Mouse (Mus musculus) lung, embryonic 16.5 days (tissue): ENCODE results near the gene Rnf123. TPM values are rescaled to one million over a fixed set of nuclear protein-coding genes. Genes with fewer than 3 reads are reported as not detected.
"Not testable (repeated sequence)": the region's sequence is repeated elsewhere in the genome, so short reads cannot be mapped to it uniquely, and the experiment has no call there.

Experiments
- ATAC-seq: fragments of 200-750 bp; cut with Nextera tagmentation; 2 replicates; pipeline ENCODE4 v1.8.0; 2017; ENCODE audit warnings: low read depth, mild to moderate bottlenecking, moderate library complexity
- H3K27ac ChIP-seq: fragments of 300-500 bp; sonication (generic); 2 replicates; pipeline ENCODE4 v1.5.1; 2014; ENCODE audit warnings: mild to moderate bottlenecking, control low read depth, low read length
- H3K27me3 ChIP-seq: fragments of 300-500 bp; sonication (generic); 2 replicates; pipeline ENCODE4 v1.6.1; 2014; ENCODE audit warnings: low read depth, low read length, mixed read lengths; ENCODE audit not compliant: control insufficient read depth, insufficient read depth
- H3K36me3 ChIP-seq: fragments of 300-500 bp; sonication (generic); 2 replicates; pipeline ENCODE4 v1.6.1; 2014; ENCODE audit warnings: low read length; ENCODE audit not compliant: control insufficient read depth, insufficient read depth
- H3K4me1 ChIP-seq: fragments of 300-500 bp; sonication (generic); replicated peaks from 2 replicates; pipeline ENCODE4 v1.6.1; 2014; ENCODE audit warnings: low read length, mixed read lengths; ENCODE audit not compliant: control insufficient read depth, insufficient read depth
- H3K4me2 ChIP-seq: fragments of 300-500 bp; sonication (generic); 2 replicates; pipeline ENCODE4 v1.6.1; 2014; ENCODE audit warnings: low read depth, low read length, control low read depth
- H3K4me3 ChIP-seq: fragments of 300-500 bp; sonication (generic); 2 replicates; pipeline ENCODE4 v1.5.1; 2014; ENCODE audit warnings: mild to moderate bottlenecking, low read length, control low read depth
- H3K9ac ChIP-seq: fragments of 300-500 bp; sonication (generic); 2 replicates; pipeline ENCODE4 v1.6.1; 2014; ENCODE audit warnings: low read length, control low read depth
- H3K9me3 ChIP-seq: fragments of 300-500 bp; sonication (generic); 2 replicates; pipeline ENCODE4 v1.6.1; 2016; ENCODE audit warnings: low read length; ENCODE audit not compliant: control insufficient read depth
- WGBS: fragments of 180-500 bp; shearing (Covaris S2); extraction: QIAGEN DNeasy Blood & Tissue Kit; methylation state at CpG from one replicate; pipeline ENCODE4 v1.1.7; 2014; 5-methylcytosine and 5-hydroxymethylcytosine counted together
- polyA plus RNA-seq: library from polyadenylated mRNA; unstranded; fragments of >200 nt; fragmentation: Nextera tagmentation; extraction: Ambion mirVana; gene quantifications from 2 replicates; pipeline ENCODE4 v1.2.1, GENCODE M21; 2015

Rnf123 gene
- polyA plus RNA-seq, 1 experiment from 2014 or later = 24.9 TPM

GRCm38 (mm10) chr9:108044751-108045492 lies 38.2 kb downstream of the Rnf123 start:
- H3K9ac ChIP-seq = no peak overlapping the region
- H3K4me2 ChIP-seq = no peak overlapping the region
- peaks cover 14% of the 10 kb centered on the region for H3K4me1 ChIP-seq
- WGBS = 94% methylated on average over 8 of the region's 8 CpGs
- H3K4me3 ChIP-seq = no peak overlapping the region
- no peak overlapping the region for H3K27ac ChIP-seq
- H3K27me3 ChIP-seq = no peaks in the 10 kb centered on the region
- H3K9me3 ChIP-seq = no peaks in the 10 kb centered on the region
- H3K36me3 ChIP-seq = peaks cover 38% of the 10 kb centered on the region
- ATAC-seq = no peak

GRCm38 (mm10) chr9:108035331-108036156 lies 47.6 kb downstream of the Rnf123 start:
- H3K4me2 ChIP-seq = no peak overlapping the region
- WGBS = 91% methylated on average over 2 of the region's 2 CpGs
- H3K4me3 ChIP-seq = no peak overlapping the region
- no peak overlapping the region for H3K9ac ChIP-seq
- H3K4me1 ChIP-seq = no peaks in the 10 kb centered on the region
- no peaks in the 10 kb centered on the region for H3K9me3 ChIP-seq
- H3K27ac ChIP-seq = no peak overlapping the region
- peak; percentile 17; the same call in 1 of the 2 replicates for ATAC-seq
- H3K27me3 ChIP-seq = no peaks in the 10 kb centered on the region
- peaks cover 21% of the 10 kb centered on the region for H3K36me3 ChIP-seq

- no peaks in the 10 kb centered on the region for H3K27me3 ChIP-seq
- no peaks in the 10 kb centered on the region for H3K4me1 ChIP-seq
- 87% methylated on average over 5 of the region's 5 CpGs for WGBS
- ATAC-seq = no peak
- 0 out of 2 replicates have a peak, but pooled peaks cover 2% of the 10 kb centered on the region for H3K9me3 ChIP-seq
- H3K4me3 ChIP-seq = no peak overlapping the region
- H3K9ac ChIP-seq = no peak overlapping the region
- peaks cover 26% of the 10 kb centered on the region for H3K36me3 ChIP-seq
- H3K4me2 ChIP-seq = no peak overlapping the region
- H3K27ac ChIP-seq = no peak overlapping the region
These were observed 51.0 kb downstream of the Rnf123 start for GRCm38 (mm10) chr9:108032126-108032525.

GRCm38 (mm10) chr9:108027867-108028266 lies 55.3 kb downstream of the Rnf123 start:
- no peak for ATAC-seq
- Histone ChIP-seq H3K4me1 (no peaks in the 10 kb centered on the region), H3K36me3 (peaks cover 43% of the 10 kb centered on the region)

GRCm38 (mm10) chr9:108026584-108026983 lies 56.6 kb downstream of the Rnf123 start:
- no peak for ATAC-seq
- H3K36me3 ChIP-seq = peaks cover 36% of the 10 kb centered on the region

More at GRCm38 (mm10) chr9:108027867-108028266, 55.3 kb downstream of the Rnf123 start:
- no peak overlapping the region for H3K4me3 ChIP-seq
- 95% methylated on average over 3 of the region's 3 CpGs for WGBS
- no peak overlapping the region for H3K9ac ChIP-seq
- no peaks in the 10 kb centered on the region for H3K27me3 ChIP-seq
- H3K9me3 ChIP-seq = 0 out of 2 replicates have a peak, but pooled peaks cover 2% of the 10 kb centered on the region
- H3K4me2 ChIP-seq = no peak overlapping the region
- no peak overlapping the region for H3K27ac ChIP-seq

GRCm38 (mm10) chr9:108023216-108023615 lies 59.9 kb downstream of the Rnf123 start:
- Histone ChIP-seq H3K4me2 (no peak overlapping the region), H3K4me3 (no peak overlapping the region), H3K36me3 (peaks cover 32% of the 10 kb centered on the region), H3K27ac (no peak overlapping the region), H3K4me1 (no peaks in the 10 kb centered on the region), H3K27me3 (no peaks in the 10 kb centered on the region), H3K9ac (no peak overlapping the region), H3K9me3 (0 out of 2 replicates have a peak, but pooled peaks cover 2% of the 10 kb centered on the region)
- 82% methylated on average over 3 of the region's 3 CpGs for WGBS
- no peak for ATAC-seq

More at GRCm38 (mm10) chr9:108026584-108026983, 56.6 kb downstream of the Rnf123 start:
- no peaks in the 10 kb centered on the region for H3K27me3 ChIP-seq
- H3K9me3 ChIP-seq = 0 out of 2 replicates have a peak, but pooled peaks cover 2% of the 10 kb centered on the region
- H3K4me2 ChIP-seq = no peak overlapping the region
- H3K27ac ChIP-seq = no peak overlapping the region
- no peaks in the 10 kb centered on the region for H3K4me1 ChIP-seq
- H3K9ac ChIP-seq = no peak overlapping the region
- H3K4me3 ChIP-seq = no peak overlapping the region
- 85% methylated on average over 3 of the region's 3 CpGs for WGBS

- Histone ChIP-seq H3K4me2 (no peak overlapping the region), H3K27me3 (no peaks in the 10 kb centered on the region), H3K27ac (no peak overlapping the region), H3K9ac (no peak overlapping the region), H3K4me3 (no peak overlapping the region), H3K4me1 (no peaks in the 10 kb centered on the region), H3K9me3 (no peaks in the 10 kb centered on the region), H3K36me3 (peaks cover 17% of the 10 kb centered on the region)
- ATAC-seq = no peak
- 88% methylated on average over 1 of the region's 1 CpGs for whole genome bisulfite sequencing
These were observed 62.4 kb downstream of the Rnf123 start for GRCm38 (mm10) chr9:108020741-108021140.

GRCm38 (mm10) chr9:108017127-108017526 lies 66.0 kb downstream of the Rnf123 start:
- Histone ChIP-seq H3K27me3 (no peaks in the 10 kb centered on the region), H3K36me3 (peaks cover 12% of the 10 kb centered on the region), H3K4me1 (no peaks in the 10 kb centered on the region), H3K4me2 (no peak overlapping the region), H3K4me3 (no peak overlapping the region), H3K27ac (no peak overlapping the region), H3K9ac (no peak overlapping the region), H3K9me3 (peaks cover 2% of the 10 kb centered on the region; the same call in 1 of the 2 replicates)
- 85% methylated on average over 3 of the region's 3 CpGs for WGBS
- no peak for ATAC-seq

GRCm38 (mm10) chr9:108013577-108013976 lies 69.6 kb downstream of the Rnf123 start:
- 92% methylated on average over 2 of the region's 2 CpGs for WGBS
- ATAC-seq = not testable (repeated sequence)

More at GRCm38 (mm10) chr9:108013577-108013976, 69.6 kb downstream of the Rnf123 start:
- not testable (repeated sequence) for H3K4me2 ChIP-seq, H3K9me3 ChIP-seq, H3K9ac ChIP-seq, H3K27me3 ChIP-seq, H3K27ac ChIP-seq, H3K4me3 ChIP-seq, H3K4me1 ChIP-seq
- peaks cover 15% of the 10 kb centered on the region for H3K36me3 ChIP-seq
